Mouse (Mus musculus) left cerebral cortex, adult 18-20 months (tissue): ENCODE results near the gene Pramel6. TPM values are rescaled to one million over a fixed set of nuclear protein-coding genes. Genes with fewer than 3 reads are reported as not detected.
A peak's percentile ranks its signal among the peaks of the same experiment; 100 is the strongest.
"Not testable (repeated sequence)": the region's sequence is repeated elsewhere in the genome, so short reads cannot be mapped to it uniquely, and the experiment has no call there.

Experiments used
- DNase-seq, 2 experiments: peaks; one replicate each; pipeline ENCODE4 v3.0.0; 2021 to 2022; ENCODE audit warnings: low spot score in 2 of 2, mixed read lengths in 1 of 2
- long read RNA-seq, 2 experiments: library from polyadenylated mRNA; stranded (forward); transcript quantifications; one replicate each; pipeline ENCODE4 v2.0.0; 2021
- total RNA-seq, 2 experiments: library from RNA; stranded (reverse); gene quantifications; 2 replicates each; pipeline ENCODE4 v1.2.3; 2021

Gene Pramel6
- total RNA-seq, result not detected
- long read RNA-seq, experiment 1, result 0 reads
- long read RNA-seq, experiment 2, result 0 reads

GRCm38 (mm10) chr2:87506265-87506664 lies at the start of gene Pramel6:
Pramel6 (plus strand) TSS chr2:87506565.
- no peak for DNase-seq

GRCm38 (mm10) chr2:87461769-87462168 lies 44.6 kb upstream of the Pramel6 start:
- no peak for DNase-seq

- DNase-seq, result no peak
Measured at GRCm38 (mm10) chr2:87480207-87480606, 26.2 kb upstream of the Pramel6 start.

- no peak for DNase-seq
Measured at GRCm38 (mm10) chr2:87481158-87481557, 25.2 kb upstream of the Pramel6 start.

- no peak for DNase-seq
Measured at GRCm38 (mm10) chr2:87482276-87482675, 24.1 kb upstream of the Pramel6 start.

GRCm38 (mm10) chr2:87496993-87497392 lies 9.4 kb upstream of the Pramel6 start, which contains the start of gene Pramel7:
Pramel7 (minus strand) TSS chr2:87497093.
- not testable (repeated sequence) for DNase-seq

GRCm38 (mm10) chr2:87515046-87515445 lies 8.7 kb downstream of the Pramel6 start:
- DNase-seq, result no peak

- DNase-seq, result no peak
Measured at GRCm38 (mm10) chr2:87515457-87516060, 9.2 kb downstream of the Pramel6 start.

- no peak for DNase-seq
Measured at GRCm38 (mm10) chr2:87516581-87516980, 10.2 kb downstream of the Pramel6 start.

- no peak for DNase-seq
Measured at GRCm38 (mm10) chr2:87520651-87521050, 14.3 kb downstream of the Pramel6 start.

- DNase-seq, result peak; percentile 2 to 27
Measured at GRCm38 (mm10) chr2:87525899-87526616, 19.7 kb downstream of the Pramel6 start.

GRCm38 (mm10) chr2:87531496-87531895 lies 25.1 kb downstream of the Pramel6 start, which contains the start of gene Olfr153:
Olfr153 (plus strand) TSS chr2:87531796.
- no peak for DNase-seq

GRCm38 (mm10) chr2:87534826-87535225 lies 28.5 kb downstream of the Pramel6 start:
- no peak for DNase-seq

- DNase-seq, result no peak
Measured at GRCm38 (mm10) chr2:87545442-87545841, 39.1 kb downstream of the Pramel6 start, which contains the start of gene Olfr1128. Olfr1128 (minus strand) TSS chr2:87545542.

Other genes with a start within 250 kb of the Pramel6 start
- not detected for gene Olfr1116, start 239.0 kb upstream of the Pramel6 start, total RNA-seq
- gene Olfr1118, start 199.0 kb upstream of the Pramel6 start, total RNA-seq, result not detected
- not detected for gene Olfr1120, start 151.8 kb upstream of the Pramel6 start, total RNA-seq
- gene Olfr1121, start 136.7 kb upstream of the Pramel6 start, total RNA-seq, result not detected
- under 1 TPM in 1 of 2 experiments, not detected in 1; 0.09 TPM for gene Olfr1122, start 120.7 kb upstream of the Pramel6 start, total RNA-seq
- not detected for gene Olfr1123, start 89.9 kb upstream of the Pramel6 start, total RNA-seq
- gene Olfr1124, start 76.3 kb upstream of the Pramel6 start, total RNA-seq, result not detected
- not detected for gene Olfr1126, start 52.6 kb upstream of the Pramel6 start, total RNA-seq
- not detected for gene Pramel7, start 9.5 kb upstream of the Pramel6 start, total RNA-seq
- gene Olfr153, start 25.2 kb downstream of the Pramel6 start, total RNA-seq, result not detected
- not detected for gene Olfr1128, start 39.0 kb downstream of the Pramel6 start, total RNA-seq
- not detected for gene Olfr1129, start 67.3 kb downstream of the Pramel6 start, total RNA-seq
- gene Olfr1130, start 99.6 kb downstream of the Pramel6 start, total RNA-seq, result not detected
- not detected for gene Olfr1131, start 120.5 kb downstream of the Pramel6 start, total RNA-seq
- gene Olfr1132, start 131.0 kb downstream of the Pramel6 start, total RNA-seq, result not detected
- not detected for gene Olfr1133, start 140.8 kb downstream of the Pramel6 start, total RNA-seq
- not detected for gene Olfr1134, start 151.9 kb downstream of the Pramel6 start, total RNA-seq
- gene Olfr1135, start 167.1 kb downstream of the Pramel6 start, total RNA-seq, result not detected
- gene Olfr1136, start 187.4 kb downstream of the Pramel6 start, total RNA-seq, result not detected
- not detected for gene Olfr1137, start 206.6 kb downstream of the Pramel6 start, total RNA-seq
- not detected for gene Olfr1138, start 233.4 kb downstream of the Pramel6 start, total RNA-seq
- not detected for gene Olfr1140, start 237.2 kb downstream of the Pramel6 start, total RNA-seq
- gene Olfr1141, start 247.4 kb downstream of the Pramel6 start, total RNA-seq, result not detected